ENCODE assay signal across 11 mouse cellular contexts in the genomic region with DNA sequence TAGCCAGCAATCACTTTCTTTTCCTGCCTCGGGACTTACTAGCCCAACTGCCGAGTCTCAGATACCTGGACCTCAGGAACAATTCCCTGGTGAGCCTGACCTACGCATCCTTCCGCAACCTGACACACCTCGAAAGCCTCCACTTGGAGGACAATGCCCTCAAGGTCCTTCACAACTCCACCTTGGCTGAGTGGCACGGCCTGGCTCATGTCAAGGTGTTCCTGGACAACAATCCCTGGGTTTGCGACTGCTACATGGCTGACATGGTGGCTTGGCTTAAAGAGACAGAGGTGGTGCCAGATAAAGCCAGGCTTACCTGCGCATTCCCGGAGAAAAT. TPM values are rescaled to one million over a fixed set of nuclear protein-coding genes. Genes with fewer than 3 reads are reported as not detected.
A peak's percentile ranks its signal among the peaks of the same experiment; 100 is the strongest.
DNase-seq lines count a peak whose midpoint lies in the region; ATAC-seq lines count a peak whose summit lies in the region.
"Had no signal": no experiment of that assay in that cellular context is flagged by ENCODE, and none has a peak within 500 bp of the region (broad histone marks: within the 10 kb centered on the region; RNA-seq: fewer than 3 reads in every experiment).

No protein-coding gene starts in this region.

- no peak overlapping the region for H3K9ac ChIP-seq in heart, embryonic 16.5 days (ENCODE audit: low read length)
- H3K9ac ChIP-seq in forebrain, embryonic 15.5 days (replicated peaks): peak overlapping the region; percentile 71
- H3K9ac ChIP-seq: liver, embryonic 14.5 days had no signal

- 73% methylated on average over 9 of the region's 9 CpGs for WGBS in heart, embryonic 16.5 days
- WGBS in forebrain, embryonic 15.5 days: 58% methylated on average over 9 of the region's 9 CpGs
- 66% methylated on average over 9 of the region's 9 CpGs for WGBS in midbrain, embryonic 10.5 days

- peaks cover 13% of the 10 kb centered on the region for H3K27me3 ChIP-seq in heart, embryonic 16.5 days (ENCODE audit: control insufficient read depth, insufficient read depth, low read length)
- 0 out of 2 replicates have a peak, but pooled peaks cover 2% of the 10 kb centered on the region for H3K27me3 ChIP-seq in forebrain, embryonic 15.5 days
- H3K27me3 ChIP-seq in midbrain, embryonic 10.5 days (ENCODE audit: low read depth, poor library complexity, severe bottlenecking): peaks cover 17% of the 10 kb centered on the region

- H3K4me3 ChIP-seq in heart, embryonic 16.5 days (ENCODE audit: low read length): peak overlapping the region; percentile 60; the same call in 1 of the 2 replicates
- H3K4me3 ChIP-seq in forebrain, embryonic 15.5 days: peak overlapping the region; percentile 53
- peak overlapping the region; percentile 84 for H3K4me3 ChIP-seq in midbrain, embryonic 10.5 days

- no peak overlapping the region for H3K27ac ChIP-seq in heart, embryonic 16.5 days (ENCODE audit: low read length)
- no peak overlapping the region for H3K27ac ChIP-seq in forebrain, embryonic 15.5 days (replicated peaks)
- peak overlapping the region; percentile 97 for H3K27ac ChIP-seq in midbrain, embryonic 10.5 days (replicated peaks)
- H3K27ac ChIP-seq: liver, embryonic 14.5 days had no signal

- no peak for DNase-seq in heart, adult 8-10 months (ENCODE audit: low spot score)
- peak; percentile 17 for DNase-seq in ES-CJ7 (ENCODE audit: low read depth, low spot score)
- no peak for DNase-seq in midbrain, embryonic 10.5 days (ENCODE audit: low spot score)
- DNase-seq in gastrocnemius, adult 18-20 months (ENCODE audit: low spot score): no peak
- DNase-seq in cerebellum, postnatal 25 days: no peak
- DNase-seq: right cerebral cortex, postnatal 14 days had no signal

- H3K36me3 ChIP-seq in heart, embryonic 16.5 days (ENCODE audit: control insufficient read depth, insufficient read depth): no peaks in the 10 kb centered on the region
- no peaks in the 10 kb centered on the region for H3K36me3 ChIP-seq in forebrain, embryonic 15.5 days
- H3K36me3 ChIP-seq in midbrain, embryonic 10.5 days: peaks cover 40% of the 10 kb centered on the region
- H3K36me3 ChIP-seq: G1E had no signal

- H3K4me1 ChIP-seq in heart, embryonic 16.5 days (ENCODE audit: control insufficient read depth, insufficient read depth, low read length): peaks cover 5% of the 10 kb centered on the region
- H3K4me1 ChIP-seq in forebrain, embryonic 15.5 days: peaks cover 39% of the 10 kb centered on the region
- H3K4me1 ChIP-seq in midbrain, embryonic 10.5 days: peaks cover 41% of the 10 kb centered on the region

- no peak for ATAC-seq in heart, embryonic 16.5 days (replicated peaks; ENCODE audit: extremely low read depth, insufficient read depth, low FRiP score)
- ATAC-seq in forebrain, embryonic 15.5 days (replicated peaks): no peak
- ATAC-seq in inflammation-experienced regulatory T-cells, adult 6 months: no peak

- peak overlapping the region; percentile 99 for H3K4me2 ChIP-seq in heart, embryonic 16.5 days (ENCODE audit: low read depth, low read length)
- peak overlapping the region; percentile 99 for H3K4me2 ChIP-seq in forebrain, embryonic 15.5 days (replicated peaks)

- no peaks in the 10 kb centered on the region for H3K9me3 ChIP-seq in heart, embryonic 16.5 days (replicated peaks; ENCODE audit: control insufficient read depth, low read length)
- no peaks in the 10 kb centered on the region for H3K9me3 ChIP-seq in forebrain, embryonic 15.5 days
- no peaks in the 10 kb centered on the region for H3K9me3 ChIP-seq in midbrain, embryonic 10.5 days (replicated peaks)

RNA-seq across cellular contexts. Expression of gene Tpbg, which starts 2.4 kb away (rescaled TPM):
- polyA plus RNA-seq in heart, embryonic 16.5 days (2015; fragmentation: Nextera tagmentation; extraction: Ambion mirVana): 3.1 and 3.4 TPM in 2 replicates
- 1 to 10 TPM in 2 of 4 experiments, under 1 TPM in 2; 0.44 to 2.3 (median 1.1) TPM for total RNA-seq in heart, adult 8-10 months (2022)
- polyA plus RNA-seq in forebrain, embryonic 15.5 days (2015; fragmentation: Nextera tagmentation; extraction: Ambion mirVana): 11.7 and 12.0 TPM in 2 replicates
- polyA plus RNA-seq in midbrain, embryonic 10.5 days (2016; fragmentation: Nextera tagmentation; extraction: Ambion mirVana): 37.6 and 42.0 TPM in 2 replicates
- total RNA-seq in gastrocnemius, adult 18-20 months (2021): under 1 TPM; 0.45 to 0.75 TPM
- under 1 TPM in 1 of 3 experiments, not detected in 2; 0.12 TPM for polyA plus RNA-seq in inflammation-experienced regulatory T-cells, adult 6 months (2017; shearing (Covaris generic))
- polyA plus RNA-seq: G1E had no signal
